Mouse (Mus musculus) stomach, postnatal 0 days (tissue): ENCODE measurements around the gene Bace1. TPM values are rescaled to one million over a fixed set of nuclear protein-coding genes. Genes with fewer than 3 reads are reported as not detected.
"Not testable (repeated sequence)": the region's sequence is repeated elsewhere in the genome, so short reads cannot be mapped to it uniquely, and the experiment has no call there.

Experiments used
- ATAC-seq: fragments of 200-750 bp; cut with Nextera tagmentation; 2 replicates; pipeline ENCODE4 v1.8.0; 2017; ENCODE audit not compliant: low FRiP score, low TSS enrichment
- DNase-seq: peaks from one replicate; pipeline ENCODE4 v3.0.0-alpha.2; 2016; ENCODE audit warnings: low spot score
- H3K27ac ChIP-seq: fragments of 300-500 bp; sonication (generic); replicated peaks from 2 replicates; pipeline ENCODE4 v1.5.1; 2014; ENCODE audit warnings: mild to moderate bottlenecking, control low read depth
- H3K27me3 ChIP-seq: fragments of 300-500 bp; sonication (generic); 2 replicates; pipeline ENCODE4 v1.6.1; 2014; ENCODE audit warnings: low read length; ENCODE audit not compliant: control insufficient read depth, insufficient read depth
- H3K36me3 ChIP-seq: fragments of 300-500 bp; sonication (generic); 2 replicates; pipeline ENCODE4 v1.6.1; 2014; ENCODE audit warnings: low read length, mixed read lengths; ENCODE audit not compliant: control insufficient read depth, insufficient read depth
- H3K4me1 ChIP-seq: fragments of 300-500 bp; sonication (generic); replicated peaks from 2 replicates; pipeline ENCODE4 v1.6.1; 2014; ENCODE audit warnings: antibody characterized with exemption; ENCODE audit not compliant: control insufficient read depth, insufficient read depth
- H3K4me2 ChIP-seq: fragments of 300-500 bp; sonication (generic); replicated peaks from 2 replicates; pipeline ENCODE4 v1.6.1; 2014; ENCODE audit warnings: low read depth, mild to moderate bottlenecking, control low read depth, moderate library complexity
- H3K4me3 ChIP-seq: fragments of 300-500 bp; sonication (generic); 2 replicates; pipeline ENCODE4 v1.5.1; 2014; ENCODE audit warnings: low read depth, low read length, control low read depth
- H3K9ac ChIP-seq: fragments of 300-500 bp; sonication (generic); 2 replicates; pipeline ENCODE4 v1.6.1; 2014; ENCODE audit warnings: mild to moderate bottlenecking, low read length, control low read depth, mixed read lengths
- H3K9me3 ChIP-seq: fragments of 300-500 bp; sonication (generic); 2 replicates; pipeline ENCODE4 v1.6.1; 2016; ENCODE audit warnings: low read length; ENCODE audit not compliant: control insufficient read depth
- CTCF ChIP-seq: IDR thresholded peaks from 2 replicates; pipeline ENCODE4 v1.5.1; 2016; ENCODE audit warnings: antibody characterized with exemption, low read depth, mild to moderate bottlenecking, moderate library complexity
- EP300 ChIP-seq: optimal IDR thresholded peaks from 2 replicates; pipeline ENCODE3; 2016; ENCODE audit warnings: antibody characterized with exemption
- WGBS: fragments of 180-500 bp; shearing (Covaris S2); extraction: QIAGEN DNeasy Blood & Tissue Kit; methylation state at CpG from one replicate; pipeline ENCODE4 v1.1.7; 2014; 5-methylcytosine and 5-hydroxymethylcytosine counted together
- polyA plus RNA-seq: library from polyadenylated mRNA; unstranded; fragments of >200 nt; fragmentation: Nextera tagmentation; extraction: Ambion mirVana; gene quantifications from 2 replicates; pipeline ENCODE4 v1.2.1, GENCODE M21; 2015

Bace1 gene
- polyA plus RNA-seq, 1 experiment from 2014 or later: 12.8 TPM

DNA sequence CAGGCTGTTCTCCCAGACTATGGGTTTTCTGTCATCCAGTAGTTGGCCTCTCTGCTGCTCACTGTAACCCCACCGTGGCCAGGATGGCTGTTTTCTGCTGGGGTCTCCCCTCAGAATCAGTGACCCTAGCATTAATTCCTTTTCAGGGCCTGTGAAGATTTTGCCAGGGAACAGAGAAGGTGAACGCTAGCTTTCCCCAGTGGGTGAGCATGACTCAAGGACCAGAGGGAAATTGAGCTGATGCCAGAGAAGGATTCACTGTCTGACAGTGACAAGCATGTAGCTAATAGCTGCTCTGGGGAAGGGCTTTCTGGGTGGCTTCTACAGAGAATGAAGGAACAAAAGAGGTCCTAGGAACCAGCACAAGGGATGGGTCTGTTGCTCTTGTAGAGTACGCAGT is 7.2 kb downstream of the Bace1 start:
- H3K4me1 ChIP-seq: peaks cover 8% of the 10 kb centered on the region
- no peak overlapping the region for H3K4me3 ChIP-seq
- H3K36me3 ChIP-seq: no peaks in the 10 kb centered on the region
- H3K27me3 ChIP-seq: no peaks in the 10 kb centered on the region
- H3K27ac ChIP-seq: no peak overlapping the region
- H3K9ac ChIP-seq: no peak overlapping the region
- ATAC-seq: no peak
- no peak overlapping the region for H3K4me2 ChIP-seq
- no peak for DNase-seq
- no peaks in the 10 kb centered on the region for H3K9me3 ChIP-seq
- TF ChIP-seq CTCF: no peak
- TF ChIP-seq EP300: no peak
- 72% methylated on average over 3 of the region's 3 CpGs for WGBS

DNA sequence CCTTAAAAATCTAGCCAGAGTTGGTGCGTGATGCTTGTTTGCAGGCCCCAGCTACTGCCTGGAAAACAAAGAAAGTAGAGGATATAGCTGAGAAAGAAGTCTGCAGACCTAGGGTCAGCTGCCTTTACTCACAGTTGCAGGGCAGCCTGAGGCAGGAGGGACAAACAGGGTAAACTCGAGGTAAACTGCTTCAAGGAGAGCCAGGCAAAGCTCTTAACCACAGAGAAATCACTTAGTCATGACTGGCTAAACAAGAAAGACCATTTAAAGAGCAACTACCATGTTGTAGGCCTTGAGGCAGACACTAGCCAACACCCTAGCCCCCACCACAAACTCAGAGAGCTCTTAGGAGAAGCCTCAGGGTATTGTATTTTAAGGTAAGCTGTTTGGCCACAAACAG is 7.8 kb downstream of the Bace1 start:
- H3K36me3 ChIP-seq, H3K9me3 ChIP-seq, H3K4me2 ChIP-seq, H3K4me1 ChIP-seq, H3K27ac ChIP-seq, H3K9ac ChIP-seq, H3K4me3 ChIP-seq, H3K27me3 ChIP-seq, ATAC-seq, DNase-seq: not testable (repeated sequence)
- WGBS: 58% methylated on average over 2 of the region's 2 CpGs

DNA sequence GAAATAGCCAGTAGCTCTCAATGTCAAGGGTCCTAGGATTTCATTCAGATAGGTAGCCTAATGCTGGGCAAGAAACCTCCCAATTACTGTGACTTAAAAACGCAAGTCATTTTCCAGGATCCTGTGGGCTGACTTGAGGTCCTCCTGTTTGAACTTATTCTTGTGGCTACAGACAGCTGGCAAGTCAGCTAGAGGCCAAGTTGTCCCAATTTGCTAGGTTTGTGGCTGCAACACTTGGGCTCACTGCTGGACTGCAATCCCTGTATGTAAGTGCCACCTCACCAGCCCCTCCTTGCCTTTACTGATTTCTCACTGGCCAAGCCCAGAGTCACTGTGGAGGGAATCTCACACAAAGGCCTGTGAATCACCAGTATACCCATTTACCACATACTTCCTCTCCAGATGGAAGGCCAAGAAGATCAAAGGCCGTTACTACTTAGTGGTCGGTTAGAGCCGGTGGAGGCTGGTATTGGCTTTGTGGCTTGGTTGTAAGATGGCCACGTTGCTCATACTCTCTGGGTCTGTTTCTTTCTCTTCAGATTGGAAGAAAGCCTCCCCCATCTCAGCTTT is 8.6 kb downstream of the Bace1 start:
- no peaks in the 10 kb centered on the region for H3K9me3 ChIP-seq
- no peak overlapping the region for H3K27ac ChIP-seq
- H3K4me2 ChIP-seq: no peak overlapping the region
- WGBS: 82% methylated on average over 5 of the region's 5 CpGs
- ATAC-seq (peak; percentile 34; the same call in 1 of the 2 replicates), DNase-seq (no peak)
- TF ChIP-seq CTCF (no peak), EP300 (no peak)
- H3K4me3 ChIP-seq: no peak overlapping the region
- peaks cover 5% of the 10 kb centered on the region for H3K4me1 ChIP-seq
- H3K9ac ChIP-seq: no peak overlapping the region
- no peaks in the 10 kb centered on the region for H3K36me3 ChIP-seq
- no peaks in the 10 kb centered on the region for H3K27me3 ChIP-seq

DNA sequence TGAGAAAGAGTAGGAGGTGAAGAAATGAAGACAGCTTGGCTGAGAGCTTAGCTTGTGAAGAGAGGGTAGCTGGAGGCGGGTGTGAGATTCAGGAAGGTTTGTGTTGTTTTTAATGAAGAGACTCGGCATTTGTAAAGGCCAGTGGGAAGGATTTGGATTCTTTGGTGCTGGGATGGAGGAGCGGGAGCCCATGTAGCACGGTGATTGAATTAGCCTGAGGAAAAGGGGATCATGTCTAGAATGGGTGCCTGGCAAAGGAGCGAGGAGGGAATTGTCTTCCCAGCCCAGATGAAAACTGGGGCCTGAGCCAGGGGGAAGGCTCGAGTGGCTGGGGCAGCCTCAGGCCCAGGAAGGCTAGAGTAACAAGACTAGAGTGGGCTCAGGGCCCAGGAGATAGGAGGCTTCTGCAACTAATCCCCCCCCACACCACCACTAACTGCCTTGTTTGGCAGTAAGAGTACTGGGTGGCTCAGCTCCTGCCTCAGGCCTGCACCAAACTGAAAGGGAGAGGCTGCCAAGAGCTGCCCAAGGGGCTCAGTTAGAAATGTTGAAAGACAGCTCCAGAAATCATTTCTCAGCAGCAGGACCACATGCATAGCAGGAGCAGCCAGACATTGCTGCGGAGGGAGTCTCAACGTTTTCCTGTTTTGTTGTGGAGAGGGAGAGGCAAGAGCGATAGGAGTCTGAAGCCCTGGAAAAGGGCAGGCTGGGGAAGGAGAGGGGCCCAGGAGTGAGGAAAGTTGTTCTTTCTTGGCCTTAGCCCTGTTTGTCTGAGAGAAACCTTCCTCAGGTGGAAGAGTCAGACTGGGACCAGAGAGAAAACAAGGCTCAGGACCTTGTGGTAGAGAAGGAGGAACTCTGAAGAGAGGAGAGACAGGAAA is 11.4 kb downstream of the Bace1 start:
- DNase-seq (peak; percentile 48), ATAC-seq (peak; percentile 77; the same call in 1 of the 2 replicates)
- Histone ChIP-seq H3K4me1 (peaks cover 5% of the 10 kb centered on the region), H3K9ac (peak overlapping the region; percentile 48), H3K36me3 (no peaks in the 10 kb centered on the region), H3K4me3 (no peak overlapping the region), H3K4me2 (0 out of 2 replicates have a peak overlapping the region, but pooled peaks have one; percentile 11), H3K27ac (peak overlapping the region; percentile 86), H3K27me3 (no peaks in the 10 kb centered on the region), H3K9me3 (no peaks in the 10 kb centered on the region)
- WGBS: 38% methylated on average over 9 of the region's 9 CpGs
- TF ChIP-seq CTCF (no peak), EP300 (no peak)

DNA sequence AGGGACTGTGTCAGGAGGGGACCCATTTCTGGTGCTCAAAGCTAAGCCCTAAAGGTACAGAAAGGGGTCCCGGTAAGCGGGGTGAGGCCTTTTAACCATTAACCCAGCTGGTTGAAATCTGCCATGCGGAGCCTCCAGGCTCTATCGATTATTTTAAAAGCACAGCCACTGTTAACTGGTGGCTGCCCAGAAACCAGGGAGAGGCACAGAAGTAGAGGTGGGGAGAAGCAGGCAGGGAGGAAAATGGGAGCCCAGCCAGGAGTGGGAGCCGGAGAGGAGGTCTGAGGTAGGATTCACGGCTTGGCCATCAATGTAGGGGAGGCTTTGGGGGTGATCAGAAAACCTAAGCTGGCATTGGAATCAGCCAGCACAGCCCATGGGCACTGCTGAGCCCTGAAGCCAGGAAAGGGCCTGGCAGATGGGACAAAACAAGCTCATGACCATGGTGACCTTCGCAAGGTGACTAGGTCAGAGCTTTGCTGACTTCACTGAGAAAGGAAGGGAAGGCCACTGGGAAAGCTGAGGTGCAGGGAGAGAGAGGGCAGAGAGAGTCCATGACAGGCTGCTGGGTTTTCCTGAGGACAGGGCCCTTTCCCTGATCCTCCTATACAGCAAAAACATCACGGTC is 12.3 kb downstream of the Bace1 start:
- DNase-seq (peak; percentile 30), ATAC-seq (no peak)
- Histone ChIP-seq H3K27ac (peak overlapping the region; percentile 86), H3K4me1 (peaks cover 5% of the 10 kb centered on the region), H3K4me2 (no peak overlapping the region), H3K4me3 (no peak overlapping the region), H3K27me3 (no peaks in the 10 kb centered on the region), H3K9me3 (no peaks in the 10 kb centered on the region), H3K9ac (0 out of 2 replicates have a peak overlapping the region, but pooled peaks have one; percentile 31), H3K36me3 (no peaks in the 10 kb centered on the region)
- 50% methylated on average over 8 of the region's 8 CpGs for WGBS
- TF ChIP-seq CTCF (no peak), EP300 (no peak)

DNA sequence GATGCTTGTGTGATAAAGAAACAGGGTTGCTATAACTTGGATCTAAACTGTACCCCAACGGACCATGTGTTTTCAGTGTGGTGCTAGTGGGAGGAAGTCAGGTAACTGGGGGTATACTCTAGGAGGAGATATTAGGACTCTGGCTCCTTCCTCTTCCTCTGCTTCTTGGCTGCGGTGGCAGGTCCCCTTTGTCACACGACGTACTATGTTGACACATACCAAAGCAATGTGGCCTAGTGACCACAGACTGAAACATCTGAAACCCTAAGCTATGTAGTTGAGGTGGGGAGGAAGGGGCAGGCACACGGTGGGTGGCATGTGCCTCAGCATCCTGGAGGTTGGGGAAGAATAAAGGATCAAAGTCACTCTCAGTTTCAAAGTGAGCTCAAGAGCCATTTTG is 12.9 kb downstream of the Bace1 start:
- Histone ChIP-seq H3K36me3 (no peaks in the 10 kb centered on the region), H3K9me3 (no peaks in the 10 kb centered on the region), H3K9ac (no peak overlapping the region), H3K27me3 (no peaks in the 10 kb centered on the region), H3K4me3 (no peak overlapping the region), H3K27ac (peak overlapping the region; percentile 86; the same call in 1 of the 2 replicates), H3K4me2 (no peak overlapping the region), H3K4me1 (peaks cover 5% of the 10 kb centered on the region)
- TF ChIP-seq CTCF (no peak), EP300 (no peak)
- DNase-seq: no peak
- ATAC-seq: no peak
- 49% methylated on average over 5 of the region's 5 CpGs for WGBS
